Mouse (Mus musculus) cerebellum, adult 11 months (tissue): ENCODE measurements at regions not wholly inside any gene's neighbourhood (a gene's known extent, or its start where the extent isn't known, plus 50 kb on each side); places are given as distances from the start of the nearest gene placed in this dataset.

Experiments
- DNase-seq: peaks from one replicate; pipeline ENCODE4 v3.0.0; 2022

GRCm38 (mm10) chr1:137560389-137561268, 600.4 kb upstream of the Nr5a2 start:
- no peak for DNase-seq

- DNase-seq = no peak
Observed at GRCm38 (mm10) chr1:137549659-137550058, 589.4 kb upstream of the Nr5a2 start.

GRCm38 (mm10) chr1:137545666-137546065, 585.4 kb upstream of the Nr5a2 start:
- no peak for DNase-seq

- no peak for DNase-seq
Observed at GRCm38 (mm10) chr1:137543828-137544227, 583.6 kb upstream of the Nr5a2 start.

- DNase-seq = no peak
Observed at GRCm38 (mm10) chr1:137541453-137541852, 581.2 kb upstream of the Nr5a2 start.

GRCm38 (mm10) chr1:137539424-137540116, 579.3 kb upstream of the Nr5a2 start:
- DNase-seq = no peak

GRCm38 (mm10) chr1:137514750-137515149, 554.5 kb upstream of the Nr5a2 start:
- DNase-seq = no peak

- no peak for DNase-seq
Observed at GRCm38 (mm10) chr1:137503704-137504422, 543.6 kb upstream of the Nr5a2 start.

- no peak for DNase-seq
Observed at GRCm38 (mm10) chr1:137488226-137488625, 528.0 kb upstream of the Nr5a2 start.

- no peak for DNase-seq
Observed at GRCm38 (mm10) chr1:137478459-137478858, 518.2 kb upstream of the Nr5a2 start.

- no peak for DNase-seq
Observed at GRCm38 (mm10) chr1:137477239-137477638, 517.0 kb upstream of the Nr5a2 start.

GRCm38 (mm10) chr1:137474858-137475257, 514.6 kb upstream of the Nr5a2 start:
- DNase-seq = no peak

- DNase-seq = no peak
Observed at GRCm38 (mm10) chr1:137473800-137474685, 513.8 kb upstream of the Nr5a2 start.

GRCm38 (mm10) chr1:137464971-137465370, 504.7 kb upstream of the Nr5a2 start:
- DNase-seq = no peak

- no peak for DNase-seq
Observed at GRCm38 (mm10) chr1:137461189-137461588, 500.9 kb upstream of the Nr5a2 start.

- DNase-seq = no peak
Observed at GRCm38 (mm10) chr1:137453446-137454208, 493.4 kb upstream of the Nr5a2 start.

- no peak for DNase-seq
Observed at GRCm38 (mm10) chr1:137452749-137453148, 492.5 kb upstream of the Nr5a2 start.

GRCm38 (mm10) chr1:137446497-137446896, 486.2 kb upstream of the Nr5a2 start:
- DNase-seq = no peak

GRCm38 (mm10) chr1:137428110-137428509, 467.9 kb upstream of the Nr5a2 start:
- no peak for DNase-seq

GRCm38 (mm10) chr1:137418388-137418787, 458.1 kb upstream of the Nr5a2 start:
- no peak for DNase-seq

- DNase-seq = no peak
Observed at GRCm38 (mm10) chr1:137396736-137397135, 436.5 kb upstream of the Nr5a2 start.

GRCm38 (mm10) chr1:137387509-137387908, 427.3 kb upstream of the Nr5a2 start:
- no peak for DNase-seq
